Mouse (Mus musculus) ES-Bruce4 (cell line): ENCODE data around the gene Lrrfip2.

Experiments used
- CTCF ChIP-seq: IDR thresholded peaks from one replicate; pipeline ENCODE4 v1.8.1; 2011; ENCODE audit warnings: low read depth, low read length
- POLR2A ChIP-seq: IDR thresholded peaks from one replicate; pipeline ENCODE4 v1.8.1; 2011; ENCODE audit warnings: low read length; ENCODE audit not compliant: insufficient read depth

DNA sequence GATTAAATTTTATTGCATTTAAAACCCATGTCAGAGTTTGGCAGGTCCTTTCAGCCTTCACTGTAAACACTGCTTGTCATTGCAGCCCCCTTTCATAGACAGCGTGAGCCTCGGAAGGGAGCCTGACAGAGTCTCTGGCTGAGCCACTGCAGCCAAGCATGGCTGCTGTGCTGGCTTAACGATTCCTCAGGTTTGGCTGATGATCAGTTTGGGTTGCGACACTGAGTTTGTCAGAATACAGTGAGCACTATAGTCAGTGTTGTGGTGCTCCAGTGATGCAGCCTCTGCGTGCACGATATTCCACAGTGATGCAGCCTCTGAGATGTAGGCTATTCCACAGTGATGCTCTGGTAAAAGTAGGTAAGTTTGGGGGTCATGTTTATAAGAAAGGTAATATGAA, 69.5 kb downstream of the Lrrfip2 start:
- TF ChIP-seq CTCF (no peak), POLR2A (no peak)
